ENCODE assay signal across 19 mouse cellular contexts in the genomic region with DNA sequence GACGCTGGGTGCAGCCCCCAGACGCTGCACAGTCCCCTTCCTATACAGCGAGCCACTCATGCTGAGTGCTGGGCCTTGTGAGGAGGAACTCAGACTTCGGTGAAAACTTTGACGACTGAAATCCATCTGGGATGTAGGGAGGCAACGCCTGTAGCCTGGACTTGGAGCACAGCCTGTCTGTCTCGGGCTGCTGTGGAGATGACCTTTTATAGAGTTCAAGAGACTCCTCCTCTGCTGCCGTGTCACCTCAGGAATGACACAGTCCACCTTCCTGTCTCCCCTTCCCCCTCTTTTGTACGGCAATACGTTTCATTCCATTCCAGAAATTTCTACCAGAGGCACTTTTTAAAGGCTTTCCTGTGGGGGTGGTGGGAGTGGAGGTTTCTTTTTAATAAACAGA. TPM values are rescaled to one million over a fixed set of nuclear protein-coding genes. Genes with fewer than 3 reads are reported as not detected.
DNase-seq lines count a peak whose midpoint lies in the region; ATAC-seq and TF ChIP-seq lines count a peak whose summit lies in the region.
"Had no signal": no experiment of that assay in that cellular context is flagged by ENCODE, and none has a peak within 500 bp of the region (broad histone marks: within the 10 kb centered on the region; RNA-seq: fewer than 3 reads in every experiment).

A gene (minus strand): TSS at position 179 of the 400 bp plus-strand sequence.

- TF ChIP-seq EP300 in heart, postnatal 0 days (IDR thresholded peaks at IDR 0.05; ENCODE audit: low read depth), result no peak
- TF ChIP-seq EP300 in liver, embryonic 14.5 days (IDR thresholded peaks at IDR 0.05; ENCODE audit: low read depth), result no peak

- H3K4me1 ChIP-seq in heart, embryonic 11.5 days (ENCODE audit: control insufficient read depth, insufficient read depth, low read length), result no peaks in the 10 kb centered on the region
- no peaks in the 10 kb centered on the region for H3K4me1 ChIP-seq in heart, postnatal 0 days (ENCODE audit: control insufficient read depth, insufficient read depth)
- H3K4me1 ChIP-seq in liver, embryonic 14.5 days (replicated peaks; ENCODE audit: control insufficient read depth in 2 of 2, insufficient read depth in 2 of 2, low read length in 1 of 2), result no peaks in the 10 kb centered on the region
- peaks cover 8% of the 10 kb centered on the region for H3K4me1 ChIP-seq in midbrain, embryonic 10.5 days
- H3K4me1 ChIP-seq: forebrain, embryonic 15.5 days; hindbrain, embryonic 15.5 days had no signal

- no peaks in the 10 kb centered on the region for H3K9me3 ChIP-seq in heart, embryonic 11.5 days (replicated peaks; ENCODE audit: control insufficient read depth, low read length)
- no peaks in the 10 kb centered on the region for H3K9me3 ChIP-seq in heart, postnatal 0 days (replicated peaks; ENCODE audit: control insufficient read depth, low read length)
- H3K9me3 ChIP-seq in liver, embryonic 14.5 days (ENCODE audit: control insufficient read depth, low read length), result no peaks in the 10 kb centered on the region
- H3K9me3 ChIP-seq in midbrain, embryonic 10.5 days (replicated peaks), result no peaks in the 10 kb centered on the region
- H3K9me3 ChIP-seq: forebrain, embryonic 15.5 days; G1E; hindbrain, embryonic 15.5 days; kidney, embryonic 15.5 days had no signal

- no peak within 1 kb of the TSS for H3K4me3 ChIP-seq in heart, embryonic 11.5 days (ENCODE audit: low read depth, low read length)
- H3K4me3 ChIP-seq in heart, postnatal 0 days (ENCODE audit: low read depth, low read length), result no peak within 1 kb of the TSS
- H3K4me3 ChIP-seq in liver, embryonic 14.5 days (ENCODE audit: insufficient read depth in 1 of 2, low read depth in 2 of 2, low read length in 2 of 2), result peak within 1 kb of the TSS; percentile 34 to 38
- no peak within 1 kb of the TSS for H3K4me3 ChIP-seq in midbrain, embryonic 10.5 days
- H3K4me3 ChIP-seq: forebrain, embryonic 15.5 days; hindbrain, embryonic 15.5 days; kidney, embryonic 15.5 days had no signal

- ATAC-seq in heart, embryonic 11.5 days (replicated peaks; ENCODE audit: insufficient number of reproducible peaks, low FRiP score, low TSS enrichment), result no peak
- ATAC-seq in heart, postnatal 0 days (ENCODE audit: insufficient read depth, low read depth), result no peak
- ATAC-seq in liver, embryonic 14.5 days (ENCODE audit: insufficient read depth), result peak; percentile 15; the same call in 1 of the 2 replicates
- ATAC-seq: forebrain, embryonic 15.5 days; lung, postnatal 0 days had no signal

- H3K27me3 ChIP-seq in heart, embryonic 11.5 days (ENCODE audit: control insufficient read depth, insufficient read depth, low read length), result no peaks in the 10 kb centered on the region
- no peaks in the 10 kb centered on the region for H3K27me3 ChIP-seq in heart, postnatal 0 days (ENCODE audit: control insufficient read depth, insufficient read depth, low read length)
- no peaks in the 10 kb centered on the region for H3K27me3 ChIP-seq in liver, embryonic 14.5 days (ENCODE audit: control insufficient read depth, insufficient read depth, low read length)
- no peaks in the 10 kb centered on the region for H3K27me3 ChIP-seq in midbrain, embryonic 10.5 days (ENCODE audit: low read depth, poor library complexity, severe bottlenecking)
- H3K27me3 ChIP-seq: forebrain, embryonic 15.5 days; hindbrain, embryonic 15.5 days; kidney, embryonic 15.5 days had no signal

- H3K9ac ChIP-seq in heart, embryonic 11.5 days (ENCODE audit: low read depth, low read length), result no peak within 1 kb of the TSS
- H3K9ac ChIP-seq in heart, postnatal 0 days (replicated peaks; ENCODE audit: low read depth, low read length), result no peak within 1 kb of the TSS
- no peak within 1 kb of the TSS for H3K9ac ChIP-seq in liver, embryonic 14.5 days (replicated peaks)
- H3K9ac ChIP-seq: forebrain, embryonic 15.5 days; hindbrain, embryonic 15.5 days; kidney, embryonic 15.5 days had no signal

- no peaks in the 10 kb centered on the region for H3K36me3 ChIP-seq in heart, embryonic 11.5 days (ENCODE audit: control insufficient read depth, insufficient read depth, low read length)
- H3K36me3 ChIP-seq in heart, postnatal 0 days (replicated peaks; ENCODE audit: control insufficient read depth, insufficient read depth, low read length), result no peaks in the 10 kb centered on the region
- no peaks in the 10 kb centered on the region for H3K36me3 ChIP-seq in liver, embryonic 14.5 days (replicated peaks; ENCODE audit: control insufficient read depth, insufficient read depth, low read depth)
- no peaks in the 10 kb centered on the region for H3K36me3 ChIP-seq in midbrain, embryonic 10.5 days
- H3K36me3 ChIP-seq: forebrain, embryonic 15.5 days; G1E; hindbrain, embryonic 15.5 days; kidney, embryonic 15.5 days had no signal

- no peak within 1 kb of the TSS for H3K27ac ChIP-seq in heart, embryonic 11.5 days (ENCODE audit: low read depth, low read length)
- H3K27ac ChIP-seq in heart, postnatal 0 days (ENCODE audit: low read depth), result no peak within 1 kb of the TSS
- no peak within 1 kb of the TSS for H3K27ac ChIP-seq in liver, embryonic 14.5 days
- H3K27ac ChIP-seq in midbrain, embryonic 10.5 days (replicated peaks), result no peak within 1 kb of the TSS
- H3K27ac ChIP-seq: forebrain, embryonic 15.5 days; hindbrain, embryonic 15.5 days; kidney, embryonic 15.5 days had no signal

- H3K4me2 ChIP-seq in heart, embryonic 11.5 days, result peak within 1 kb of the TSS; percentile 25; the same call in 1 of the 2 replicates
- 0 out of 2 replicates have a peak within 1 kb of the TSS, but pooled peaks have one; percentile 7 for H3K4me2 ChIP-seq in heart, postnatal 0 days (ENCODE audit: low read depth, low read length)
- peak within 1 kb of the TSS; percentile 34 for H3K4me2 ChIP-seq in liver, embryonic 14.5 days (ENCODE audit: low read depth)
- H3K4me2 ChIP-seq: forebrain, embryonic 15.5 days; hindbrain, embryonic 15.5 days; kidney, embryonic 15.5 days had no signal

- TF ChIP-seq CTCF in heart, postnatal 0 days (IDR thresholded peaks at IDR 0.05; ENCODE audit: low read depth), result no peak
- no peak for TF ChIP-seq CTCF in liver, embryonic 14.5 days (IDR thresholded peaks at IDR 0.05; ENCODE audit: low read depth)

- no peak for DNase-seq in heart, postnatal 4 days
- DNase-seq in ES-CJ7 (ENCODE audit: low read depth, low spot score), result peak; percentile 10
- DNase-seq in heart, postnatal 0 days (ENCODE audit: low spot score), result peak; percentile 5
- no peak for DNase-seq in liver, embryonic 14.5 days (ENCODE audit: low read depth in 3 of 3, low spot score in 3 of 3)
- no peak for DNase-seq in adrenal gland, postnatal 36 days
- no peak for DNase-seq in testis, postnatal 10 days (ENCODE audit: low spot score)
- DNase-seq in midbrain, embryonic 10.5 days (ENCODE audit: low spot score), result no peak
- DNase-seq: B cell, adult 2 months; cerebellum, postnatal 36 days; gastrocnemius, postnatal 14 days; layer of hippocampus, adult 9-11 months had no signal

- 21% methylated on average over 10 of the region's 10 CpGs for WGBS in heart, embryonic 11.5 days (ENCODE audit: insufficient replicate concordance)
- WGBS in heart, postnatal 0 days, result 18% methylated on average over 10 of the region's 10 CpGs
- 35% methylated on average over 10 of the region's 10 CpGs for WGBS in liver, embryonic 14.5 days (ENCODE audit: insufficient replicate concordance)
- WGBS in midbrain, embryonic 10.5 days, result 65% methylated on average over 10 of the region's 10 CpGs

RNA-seq across cellular contexts. Expression of the gene that starts here (rescaled TPM):
- 3.7 and 5.4 TPM in 2 replicates for polyA plus RNA-seq in heart, embryonic 11.5 days (2014; fragmentation: Nextera tagmentation; extraction: Ambion mirVana)
- total RNA-seq in heart, postnatal 4 days (2021), result under 1 TPM; 0.21 to 0.79 TPM
- not detected in 2 replicates for total RNA-seq in heart, postnatal 0 days (2014; rRNA removed; ENCODE audit: low replicate concordance)
- polyA plus RNA-seq in heart, postnatal 0 days (2015; fragmentation: Nextera tagmentation; extraction: Ambion mirVana), result 0.26 and 0.38 TPM in 2 replicates
- polyA plus RNA-seq in liver, embryonic 14.5 days (2012; rRNA removed), result 8.5 and 15.2 TPM in 2 replicates
- polyA plus RNA-seq in liver, embryonic 14.5 days (2014; fragmentation: Nextera tagmentation; extraction: Ambion mirVana), result 20.0 and 21.6 TPM in 2 replicates
- under 1 TPM in 1 of 2 experiments, not detected in 1; 0.26 TPM for total RNA-seq in adrenal gland, postnatal 36 days (2021)
- 0.65 and 0.68 TPM in 2 replicates for polyA plus RNA-seq in midbrain, embryonic 10.5 days (2016; fragmentation: Nextera tagmentation; extraction: Ambion mirVana)
- total RNA-seq: G1E; megakaryocyte-erythroid progenitor cell, adult 5-6 weeks; monocyte, adult 5-6 weeks had no signal
- polyA plus RNA-seq: forebrain, embryonic 15.5 days; G1E had no signal

Comparison
In these comparisons a context has a peak if more than half of its experiments do, and no peak if none do; other contexts are left out.
1. Peak in DNase-seq and H3K4me2 ChIP-seq in heart, postnatal 0 days; RNA of the gene not detected or under 1 TPM.
2. H3K4me3 ChIP-seq: peak in liver, embryonic 14.5 days (2 of 2); none in heart, embryonic 11.5 days (single experiment), heart, postnatal 0 days (single experiment) and midbrain, embryonic 10.5 days (single experiment).
3. Peak in every context shown above with its lines, with median percentiles within 50 percentile points of each other: H3K4me2 ChIP-seq.